In the genomic region with DNA sequence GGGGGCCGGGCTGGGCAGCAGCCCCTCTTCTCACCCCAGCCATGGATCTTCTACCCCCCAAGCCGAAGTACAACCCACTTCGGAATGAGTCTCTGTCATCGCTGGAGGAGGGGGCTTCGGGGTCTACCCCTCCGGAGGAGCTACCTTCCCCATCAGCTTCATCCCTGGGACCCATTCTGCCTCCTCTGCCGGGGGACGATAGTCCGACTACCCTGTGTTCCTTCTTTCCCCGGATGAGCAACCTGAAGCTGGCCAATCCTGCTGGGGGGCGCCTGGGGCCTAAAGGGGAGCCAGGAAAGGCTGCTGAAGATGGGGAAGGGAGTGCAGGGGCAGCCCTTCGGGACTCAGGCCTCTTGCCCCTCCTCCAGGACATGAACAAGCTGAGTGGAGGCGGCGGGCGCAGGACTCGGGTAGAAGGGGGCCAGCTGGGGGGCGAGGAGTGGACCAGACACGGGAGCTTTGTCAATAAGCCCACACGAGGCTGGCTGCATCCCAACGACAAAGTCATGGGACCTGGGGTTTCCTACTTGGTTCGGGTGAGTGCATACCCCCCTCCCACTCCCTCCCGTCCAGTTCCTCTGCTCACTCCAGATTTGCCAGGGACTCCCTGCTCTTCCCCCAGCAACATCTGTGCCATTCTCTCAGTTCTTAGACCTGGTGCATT, we compare ENCODE assay signal across 8 mouse cellular contexts. TPM values are rescaled to one million over a fixed set of nuclear protein-coding genes. Genes with fewer than 3 reads are reported as not detected.
DNase-seq lines count a peak whose midpoint lies in the region; ATAC-seq and TF ChIP-seq lines count a peak whose summit lies in the region.

No protein-coding gene starts in this region.

- ATAC-seq in embryonic facial prominence, embryonic 13.5 days (ENCODE audit: insufficient number of reproducible peaks, insufficient read depth, low FRiP score, low TSS enrichment, low read depth) = no peak
- ATAC-seq in hindbrain, embryonic 15.5 days (ENCODE audit: low FRiP score, low read depth) = no peak
- no peak for ATAC-seq in lung, postnatal 0 days

- 6% methylated on average over 22 of the region's 22 CpGs for WGBS in embryonic facial prominence, embryonic 13.5 days
- 9% methylated on average over 22 of the region's 22 CpGs for WGBS in hindbrain, embryonic 15.5 days
- WGBS in lung, postnatal 0 days = 7% methylated on average over 21 of the region's 22 CpGs

- intact Hi-C loops in left cerebral cortex, adult 2 months (cut with DNase I) = no loop called here

- H3K27me3 ChIP-seq in embryonic facial prominence, embryonic 13.5 days = no peaks in the 10 kb centered on the region
- no peaks in the 10 kb centered on the region for H3K27me3 ChIP-seq in hindbrain, embryonic 15.5 days
- H3K27me3 ChIP-seq in lung, postnatal 0 days (replicated peaks; ENCODE audit: insufficient read depth, low read length) = no peaks in the 10 kb centered on the region

- no peak for DNase-seq in left cerebral cortex, adult 2 months (ENCODE audit: extremely low spot score in 1 of 2, low spot score in 2 of 2)
- no peak for DNase-seq in left cerebral cortex, adult 18-20 months (ENCODE audit: low spot score in 2 of 2)
- DNase-seq in lung, postnatal 0 days (ENCODE audit: low spot score) = peak; percentile 34
- no peak for DNase-seq in layer of hippocampus, postnatal 25 days (ENCODE audit: extremely low spot score in 1 of 2, low spot score in 1 of 2)
- DNase-seq in ovary, postnatal 14 days (ENCODE audit: low spot score) = no peak
- no peak for DNase-seq in layer of hippocampus, postnatal 14 days (ENCODE audit: low spot score in 2 of 2)

- H3K9ac ChIP-seq in embryonic facial prominence, embryonic 13.5 days = peak overlapping the region; percentile 81
- peak overlapping the region; percentile 50 for H3K9ac ChIP-seq in hindbrain, embryonic 15.5 days
- peak overlapping the region; percentile 51 for H3K9ac ChIP-seq in lung, postnatal 0 days (replicated peaks; ENCODE audit: low read depth)

- peak overlapping the region; percentile 57 for H3K4me3 ChIP-seq in left cerebral cortex, adult 2 months
- H3K4me3 ChIP-seq in embryonic facial prominence, embryonic 13.5 days = peak overlapping the region; percentile 53
- H3K4me3 ChIP-seq in hindbrain, embryonic 15.5 days = peak overlapping the region; percentile 34
- H3K4me3 ChIP-seq in lung, postnatal 0 days (ENCODE audit: low read depth, low read length) = peak overlapping the region; percentile 45

- H3K27ac ChIP-seq in left cerebral cortex, adult 2 months = peak overlapping the region; percentile 62
- H3K27ac ChIP-seq in embryonic facial prominence, embryonic 13.5 days = peak overlapping the region; percentile 84
- H3K27ac ChIP-seq in hindbrain, embryonic 15.5 days (replicated peaks) = peak overlapping the region; percentile 31; the same call in 1 of the 2 replicates
- H3K27ac ChIP-seq in lung, postnatal 0 days (ENCODE audit: low read length) = peak overlapping the region; percentile 99

- TF ChIP-seq EP300 in lung, postnatal 0 days (IDR thresholded peaks at IDR 0.05) = no peak

- peak overlapping the region; percentile 89 for H3K4me2 ChIP-seq in embryonic facial prominence, embryonic 13.5 days
- peak overlapping the region; percentile 58 for H3K4me2 ChIP-seq in hindbrain, embryonic 15.5 days
- H3K4me2 ChIP-seq in lung, postnatal 0 days (replicated peaks; ENCODE audit: low read depth, low read length) = peak overlapping the region; percentile 67

- peaks cover 34% of the 10 kb centered on the region for H3K36me3 ChIP-seq in embryonic facial prominence, embryonic 13.5 days
- no peaks in the 10 kb centered on the region for H3K36me3 ChIP-seq in hindbrain, embryonic 15.5 days
- peaks cover 13% of the 10 kb centered on the region; the same call in 1 of the 2 replicates for H3K36me3 ChIP-seq in lung, postnatal 0 days (ENCODE audit: insufficient read depth, low read length)

- TF ChIP-seq CTCF in left cerebral cortex, adult 2 months (IDR thresholded peaks at IDR 0.05) = no peak
- TF ChIP-seq CTCF in lung, postnatal 0 days (IDR thresholded peaks at IDR 0.05) = no peak

- H3K9me3 ChIP-seq in embryonic facial prominence, embryonic 13.5 days = no peaks in the 10 kb centered on the region
- H3K9me3 ChIP-seq in hindbrain, embryonic 15.5 days = no peaks in the 10 kb centered on the region
- H3K9me3 ChIP-seq in lung, postnatal 0 days (ENCODE audit: low read length) = no peaks in the 10 kb centered on the region

- H3K4me1 ChIP-seq in embryonic facial prominence, embryonic 13.5 days = peaks cover 49% of the 10 kb centered on the region
- H3K4me1 ChIP-seq in hindbrain, embryonic 15.5 days (replicated peaks) = peaks cover 34% of the 10 kb centered on the region
- H3K4me1 ChIP-seq in lung, postnatal 0 days (ENCODE audit: insufficient read depth, low read depth, low read length) = peaks cover 15% of the 10 kb centered on the region; the same call in 1 of the 2 replicates

RNA-seq across cellular contexts. Expression of gene Shc1, which starts 3.7 kb away (rescaled TPM):
- 10 to 100 TPM; 12.9 to 16.4 TPM for total RNA-seq in left cerebral cortex, adult 2 months (2021)
- total RNA-seq in left cerebral cortex, adult 18-20 months (2021) = 10 to 100 TPM; 15.0 to 15.6 TPM
- polyA plus RNA-seq in embryonic facial prominence, embryonic 13.5 days (2015; fragmentation: Nextera tagmentation; extraction: Ambion mirVana) = 91.4 and 93.3 TPM in 2 replicates
- 20.0 and 21.8 TPM in 2 replicates for polyA plus RNA-seq in hindbrain, embryonic 15.5 days (2015; fragmentation: Nextera tagmentation; extraction: Ambion mirVana)
- 52.6 and 55.7 TPM in 2 replicates for polyA plus RNA-seq in lung, postnatal 0 days (2015; fragmentation: Nextera tagmentation; extraction: Ambion mirVana)
- 10 to 100 TPM; 11.9 to 13.5 TPM for total RNA-seq in layer of hippocampus, postnatal 25 days (2021)
- total RNA-seq in layer of hippocampus, postnatal 14 days (2021) = 10 to 100 TPM; 14.2 to 15.0 TPM

RNA-seq across cellular contexts. Expression of gene Cks1b, which starts 3.8 kb away (rescaled TPM):
- 1 to 10 TPM; 1.8 to 2.3 TPM for total RNA-seq in left cerebral cortex, adult 2 months (2021)
- 1 to 10 TPM; 2.2 to 2.7 TPM for total RNA-seq in left cerebral cortex, adult 18-20 months (2021)
- polyA plus RNA-seq in embryonic facial prominence, embryonic 13.5 days (2015; fragmentation: Nextera tagmentation; extraction: Ambion mirVana) = 513 and 525 TPM in 2 replicates
- polyA plus RNA-seq in hindbrain, embryonic 15.5 days (2015; fragmentation: Nextera tagmentation; extraction: Ambion mirVana) = 95.9 and 110 TPM in 2 replicates
- 75.5 and 83.0 TPM in 2 replicates for polyA plus RNA-seq in lung, postnatal 0 days (2015; fragmentation: Nextera tagmentation; extraction: Ambion mirVana)
- total RNA-seq in layer of hippocampus, postnatal 25 days (2021) = 1 to 10 TPM; 2.4 to 3.0 TPM
- 1 to 10 TPM; 4.6 to 6.5 TPM for total RNA-seq in layer of hippocampus, postnatal 14 days (2021)

RNA-seq across cellular contexts. Expression of gene Pygo2, which starts 8.1 kb away (rescaled TPM):
- 10 to 100 TPM; 51.0 to 54.5 TPM for total RNA-seq in left cerebral cortex, adult 2 months (2021)
- total RNA-seq in left cerebral cortex, adult 18-20 months (2021) = 10 to 100 TPM; 57.2 to 66.1 TPM
- 47.8 and 50.5 TPM in 2 replicates for polyA plus RNA-seq in embryonic facial prominence, embryonic 13.5 days (2015; fragmentation: Nextera tagmentation; extraction: Ambion mirVana)
- polyA plus RNA-seq in hindbrain, embryonic 15.5 days (2015; fragmentation: Nextera tagmentation; extraction: Ambion mirVana) = 43.1 and 45.8 TPM in 2 replicates
- 19.4 and 20.7 TPM in 2 replicates for polyA plus RNA-seq in lung, postnatal 0 days (2015; fragmentation: Nextera tagmentation; extraction: Ambion mirVana)
- total RNA-seq in layer of hippocampus, postnatal 25 days (2021) = 10 to 100 TPM; 55.4 to 59.7 TPM
- total RNA-seq in layer of hippocampus, postnatal 14 days (2021) = 10 to 100 TPM; 49.5 to 57.6 TPM

RNA-seq across cellular contexts. Expression of gene Flad1, which starts 10.3 kb away (rescaled TPM):
- total RNA-seq in left cerebral cortex, adult 2 months (2021) = 10 to 100 TPM; 34.5 to 37.8 TPM
- total RNA-seq in left cerebral cortex, adult 18-20 months (2021) = 10 to 100 TPM; 31.6 to 36.0 TPM
- 29.4 and 29.5 TPM in 2 replicates for polyA plus RNA-seq in embryonic facial prominence, embryonic 13.5 days (2015; fragmentation: Nextera tagmentation; extraction: Ambion mirVana)
- polyA plus RNA-seq in hindbrain, embryonic 15.5 days (2015; fragmentation: Nextera tagmentation; extraction: Ambion mirVana) = 33.3 and 34.9 TPM in 2 replicates
- 17.9 and 18.2 TPM in 2 replicates for polyA plus RNA-seq in lung, postnatal 0 days (2015; fragmentation: Nextera tagmentation; extraction: Ambion mirVana)
- total RNA-seq in layer of hippocampus, postnatal 25 days (2021) = 10 to 100 TPM; 32.4 to 33.3 TPM
- 10 to 100 TPM; 30.4 to 30.5 TPM for total RNA-seq in layer of hippocampus, postnatal 14 days (2021)

RNA-seq across cellular contexts. Expression of gene Pbxip1, which starts 14.6 kb away (rescaled TPM):
- total RNA-seq in left cerebral cortex, adult 2 months (2021) = 10 to 100 TPM; 33.8 to 34.8 TPM
- 10 to 100 TPM; 33.9 to 34.4 TPM for total RNA-seq in left cerebral cortex, adult 18-20 months (2021)
- 25.2 and 27.7 TPM in 2 replicates for polyA plus RNA-seq in embryonic facial prominence, embryonic 13.5 days (2015; fragmentation: Nextera tagmentation; extraction: Ambion mirVana)
- polyA plus RNA-seq in hindbrain, embryonic 15.5 days (2015; fragmentation: Nextera tagmentation; extraction: Ambion mirVana) = 18.1 and 20.4 TPM in 2 replicates
- polyA plus RNA-seq in lung, postnatal 0 days (2015; fragmentation: Nextera tagmentation; extraction: Ambion mirVana) = 55.9 and 63.0 TPM in 2 replicates
- 10 to 100 TPM; 40.0 to 46.4 TPM for total RNA-seq in layer of hippocampus, postnatal 25 days (2021)
- total RNA-seq in layer of hippocampus, postnatal 14 days (2021) = 10 to 100 TPM; 44.5 to 54.0 TPM

Comparison
In these comparisons a context has a peak if more than half of its experiments do, and no peak if none do; other contexts are left out.
1. H3K27ac ChIP-seq: peak in every context shown above with its lines; median percentile 99 in lung, postnatal 0 days; 84 in embryonic facial prominence, embryonic 13.5 days; 62 in left cerebral cortex, adult 2 months; 31 in hindbrain, embryonic 15.5 days.